Mouse (Mus musculus) thymus, adult 18-20 months (tissue): ENCODE results near the gene Srbd1.
A peak's percentile ranks its signal among the peaks of the same experiment; 100 is the strongest.

ENCODE experiments used
- DNase-seq, 2 experiments: peaks; one replicate each; pipeline ENCODE4 v3.0.0; 2022; ENCODE audit warnings: mixed read lengths in 2 of 2

Srbd1 gene

DNA sequence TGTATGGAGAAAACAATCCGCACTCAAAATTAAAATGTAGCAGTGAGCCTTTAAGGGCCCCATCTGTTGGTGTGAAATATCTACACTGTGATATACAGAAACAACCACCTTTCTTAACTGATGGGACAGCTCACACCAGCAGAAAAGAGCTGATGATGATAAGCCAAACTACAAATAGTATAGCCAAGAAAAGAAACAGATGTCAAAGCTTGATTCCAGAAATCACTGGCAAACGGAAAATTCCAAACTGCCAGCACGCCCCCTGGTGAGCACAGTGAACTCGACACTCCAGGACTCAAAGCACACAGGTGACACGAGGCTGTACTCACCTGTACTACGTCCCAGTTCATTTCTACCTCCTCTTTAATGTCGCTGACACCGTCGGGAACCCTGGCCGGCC is 9.1 kb downstream of the Srbd1 start:
- DNase-seq: no peak

- DNase-seq: no peak
Measured at GRCm38 (mm10) chr17:86134461-86134860, 10.5 kb downstream of the Srbd1 start.

- no peak for DNase-seq
Measured at GRCm38 (mm10) chr17:86132534-86132933, 12.4 kb downstream of the Srbd1 start.

DNA sequence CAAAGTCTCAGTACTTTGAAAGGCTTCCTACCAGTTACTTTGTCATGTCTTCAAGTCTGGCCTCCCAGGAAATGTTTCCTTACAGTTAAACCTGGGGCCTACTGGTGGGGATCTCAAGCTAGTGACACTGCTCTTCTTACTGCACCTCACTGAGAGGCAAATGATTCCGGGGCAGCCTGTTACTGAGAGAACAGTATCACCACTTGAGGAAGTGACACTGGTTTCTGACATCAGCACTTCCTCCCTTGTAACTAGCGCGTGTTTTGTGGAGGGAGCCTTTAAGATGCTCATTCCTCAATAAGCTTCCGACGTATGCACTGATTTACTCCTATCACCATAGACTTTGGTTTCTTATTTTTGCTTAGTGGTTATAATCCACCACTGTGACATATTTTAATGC is 16.8 kb downstream of the Srbd1 start:
- no peak for DNase-seq

- no peak for DNase-seq
Measured at GRCm38 (mm10) chr17:86125908-86126307, 19.1 kb downstream of the Srbd1 start.

GRCm38 (mm10) chr17:86123146-86123545 is 21.8 kb downstream of the Srbd1 start:
- no peak for DNase-seq

- no peak for DNase-seq
Measured at GRCm38 (mm10) chr17:86096875-86097274, 48.1 kb downstream of the Srbd1 start.

- DNase-seq: no peak
Measured at GRCm38 (mm10) chr17:86093124-86093523, 51.9 kb downstream of the Srbd1 start.

DNA sequence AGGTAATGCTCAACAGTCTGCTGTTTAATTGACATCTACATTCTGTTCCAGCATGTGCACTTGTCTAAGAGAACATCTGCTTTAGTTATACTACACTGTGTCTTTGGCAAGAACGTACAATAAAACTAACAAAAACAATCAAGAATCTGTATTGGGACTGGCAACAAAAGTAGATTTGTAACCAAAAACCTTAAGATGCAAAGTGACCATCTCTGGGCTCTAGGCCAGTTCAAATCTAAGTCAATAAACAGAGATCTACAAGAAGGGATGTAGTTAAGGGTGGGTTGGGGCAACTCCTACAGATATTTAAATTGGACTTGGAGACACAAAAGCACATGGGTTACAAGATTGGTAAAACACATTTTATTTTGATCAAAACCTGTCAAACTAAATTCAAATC is 53.3 kb downstream of the Srbd1 start:
- no peak for DNase-seq

GRCm38 (mm10) chr17:86089893-86090588 is 54.9 kb downstream of the Srbd1 start:
- DNase-seq: no peak

- no peak for DNase-seq
Measured at GRCm38 (mm10) chr17:86087922-86088321, 57.1 kb downstream of the Srbd1 start.

- DNase-seq: no peak
Measured at GRCm38 (mm10) chr17:86086191-86086590, 58.8 kb downstream of the Srbd1 start.

- no peak for DNase-seq
Measured at GRCm38 (mm10) chr17:86083207-86083606, 61.8 kb downstream of the Srbd1 start.

GRCm38 (mm10) chr17:86078060-86078459 is 66.9 kb downstream of the Srbd1 start:
- no peak for DNase-seq

GRCm38 (mm10) chr17:86067444-86067843 is 77.5 kb downstream of the Srbd1 start:
- no peak for DNase-seq

- no peak for DNase-seq
Measured at GRCm38 (mm10) chr17:86065833-86066232, 79.1 kb downstream of the Srbd1 start.

GRCm38 (mm10) chr17:86063461-86063860 is 81.5 kb downstream of the Srbd1 start:
- peak in 1 of 2 experiments; percentile 4 for DNase-seq

GRCm38 (mm10) chr17:86060911-86061310 is 84.1 kb downstream of the Srbd1 start:
- no peak for DNase-seq

GRCm38 (mm10) chr17:86040221-86040984 is 104.6 kb downstream of the Srbd1 start:
- no peak for DNase-seq

DNA sequence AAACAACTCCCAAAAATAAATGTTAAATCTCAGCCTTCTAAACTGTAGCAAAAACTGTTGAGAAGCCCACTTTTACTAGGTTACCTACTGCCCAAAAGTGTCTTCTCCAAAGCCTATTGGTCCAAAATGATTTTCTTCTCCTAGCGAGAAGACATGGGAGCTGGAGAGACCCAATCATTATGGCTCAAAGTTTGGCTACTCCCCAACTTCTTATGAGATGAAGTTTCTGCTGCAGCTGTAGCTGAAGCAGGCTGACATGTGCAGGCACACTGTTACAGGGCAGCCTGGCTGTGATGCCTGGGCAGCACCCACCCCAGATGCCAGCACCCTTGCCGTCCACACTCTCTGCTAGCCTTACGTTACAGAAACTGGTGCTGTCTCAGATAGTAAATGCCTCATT is 105.2 kb downstream of the Srbd1 start:
- DNase-seq: no peak

DNA sequence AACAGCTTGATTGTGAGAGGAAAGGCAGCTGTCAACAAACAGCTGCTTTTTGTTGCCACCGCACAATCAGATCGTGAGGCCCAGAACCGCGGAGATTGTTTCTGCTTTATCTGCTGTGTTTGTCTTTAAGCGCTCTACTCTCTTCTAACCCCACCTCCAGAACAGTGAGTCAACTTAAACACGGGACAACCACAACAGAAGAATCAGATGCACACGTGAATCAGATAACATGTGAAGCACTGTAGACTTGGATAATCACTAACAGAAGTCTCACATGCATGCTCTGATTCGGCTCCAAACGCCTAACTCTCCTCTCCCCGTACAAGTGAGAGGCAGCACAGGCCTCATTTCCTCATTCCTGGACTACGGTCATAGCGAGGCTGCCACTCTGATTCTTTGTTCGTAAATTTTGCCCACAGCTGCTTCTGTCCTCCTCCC is 106.7 kb downstream of the Srbd1 start:
- DNase-seq: no peak

- DNase-seq: no peak
Measured at GRCm38 (mm10) chr17:86035576-86035975, 109.4 kb downstream of the Srbd1 start.

- no peak for DNase-seq
Measured at GRCm38 (mm10) chr17:86035146-86035545, 109.8 kb downstream of the Srbd1 start.

DNA sequence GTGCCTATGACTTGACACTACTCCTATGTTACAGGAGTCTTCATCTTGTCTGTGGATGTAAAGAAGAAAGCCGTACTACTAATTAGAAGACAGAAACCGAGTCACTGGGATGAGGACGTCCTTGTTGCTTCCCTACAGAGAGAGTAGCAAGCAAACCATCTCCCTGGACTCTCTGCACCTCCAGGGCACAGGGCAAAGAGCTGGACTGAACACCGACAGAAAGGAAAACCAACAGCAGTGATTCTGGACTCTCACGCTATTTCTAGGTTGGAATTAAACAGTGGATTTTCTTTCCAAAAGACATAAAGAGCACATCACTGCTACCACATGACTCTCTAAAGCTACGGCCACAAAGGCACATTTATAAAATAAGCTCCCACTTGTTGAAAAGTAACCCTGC is 110.3 kb downstream of the Srbd1 start:
- DNase-seq: no peak
